In genomic region chr3:51159322-51159721, GRCm38 (mm10) we compare ENCODE assay signal across 20 mouse cellular contexts.
DNase-seq lines count a peak whose midpoint lies in the region; ATAC-seq and TF ChIP-seq lines count a peak whose summit lies in the region.
"Had no signal": no experiment of that assay in that cellular context is flagged by ENCODE, and none has a peak within 500 bp of the region (broad histone marks: within the 10 kb centered on the region; RNA-seq: fewer than 3 reads in every experiment).

No protein-coding gene starts in this region.

- H3K9me3 ChIP-seq in hindbrain, embryonic 10.5 days, result no peaks in the 10 kb centered on the region
- no peaks in the 10 kb centered on the region for H3K9me3 ChIP-seq in hindbrain, embryonic 12.5 days (replicated peaks)
- H3K9me3 ChIP-seq in midbrain, embryonic 11.5 days (ENCODE audit: control insufficient read depth, low read length), result no peaks in the 10 kb centered on the region
- no peaks in the 10 kb centered on the region for H3K9me3 ChIP-seq in midbrain, postnatal 0 days (ENCODE audit: low read length)
- H3K9me3 ChIP-seq in midbrain, embryonic 14.5 days (ENCODE audit: control insufficient read depth, low read length), result no peaks in the 10 kb centered on the region
- H3K9me3 ChIP-seq: embryonic facial prominence, embryonic 15.5 days; forebrain, embryonic 10.5 days; heart, embryonic 13.5 days; hindbrain, embryonic 15.5 days had no signal

- no peak for ATAC-seq in hindbrain, embryonic 12.5 days (ENCODE audit: low FRiP score)
- ATAC-seq in midbrain, embryonic 11.5 days (ENCODE audit: low FRiP score), result peak; percentile 74
- ATAC-seq in midbrain, postnatal 0 days (ENCODE audit: low FRiP score), result no peak
- ATAC-seq in midbrain, embryonic 14.5 days (ENCODE audit: low FRiP score, low TSS enrichment), result 0 out of 2 replicates have a peak, but pooled peaks have one; percentile 28
- ATAC-seq: forebrain, embryonic 14.5 days had no signal

- peaks cover 35% of the 10 kb centered on the region for H3K4me1 ChIP-seq in hindbrain, embryonic 10.5 days (replicated peaks)
- H3K4me1 ChIP-seq in hindbrain, embryonic 12.5 days, result peaks cover 22% of the 10 kb centered on the region
- peaks cover 11% of the 10 kb centered on the region for H3K4me1 ChIP-seq in midbrain, embryonic 11.5 days (ENCODE audit: control insufficient read depth, insufficient read depth, low read length)
- H3K4me1 ChIP-seq in midbrain, postnatal 0 days (ENCODE audit: insufficient read depth, low read length), result 0 out of 2 replicates have a peak, but pooled peaks cover 8% of the 10 kb centered on the region
- peaks cover 15% of the 10 kb centered on the region for H3K4me1 ChIP-seq in midbrain, embryonic 14.5 days (ENCODE audit: control insufficient read depth, insufficient read depth, low read length)

- no peak for TF ChIP-seq CTCF in midbrain, postnatal 0 days (IDR thresholded peaks at IDR 0.05)

- no peaks in the 10 kb centered on the region for H3K36me3 ChIP-seq in hindbrain, embryonic 10.5 days
- H3K36me3 ChIP-seq in hindbrain, embryonic 12.5 days, result no peaks in the 10 kb centered on the region
- no peaks in the 10 kb centered on the region for H3K36me3 ChIP-seq in midbrain, embryonic 11.5 days (ENCODE audit: control insufficient read depth, insufficient read depth, low read length)
- H3K36me3 ChIP-seq in midbrain, postnatal 0 days (ENCODE audit: insufficient read depth, low read length), result no peaks in the 10 kb centered on the region
- no peaks in the 10 kb centered on the region for H3K36me3 ChIP-seq in midbrain, embryonic 14.5 days (ENCODE audit: control insufficient read depth, insufficient read depth, low read length)
- H3K36me3 ChIP-seq: embryonic facial prominence, embryonic 15.5 days; forebrain, embryonic 10.5 days; heart, embryonic 13.5 days; hindbrain, embryonic 15.5 days had no signal

- H3K4me3 ChIP-seq in hindbrain, embryonic 10.5 days, result no peak overlapping the region
- H3K4me3 ChIP-seq in hindbrain, embryonic 12.5 days, result no peak overlapping the region
- H3K4me3 ChIP-seq in midbrain, embryonic 11.5 days (ENCODE audit: low read depth, low read length), result no peak overlapping the region
- H3K4me3 ChIP-seq in midbrain, postnatal 0 days (ENCODE audit: low read depth, low read length), result no peak overlapping the region
- no peak overlapping the region for H3K4me3 ChIP-seq in midbrain, embryonic 14.5 days (replicated peaks; ENCODE audit: low read depth, low read length)
- H3K4me3 ChIP-seq: embryonic facial prominence, embryonic 15.5 days; erythroblast, embryonic 14.5 days; forebrain, embryonic 10.5 days; gastrocnemius, adult 2 months; heart, embryonic 13.5 days; hindbrain, embryonic 15.5 days had no signal

- no peak for DNase-seq in hindbrain, embryonic 10.5 days (ENCODE audit: low spot score)
- DNase-seq in midbrain, embryonic 11.5 days (ENCODE audit: low spot score, missing footprints), result no peak
- DNase-seq in midbrain, postnatal 0 days (ENCODE audit: low spot score), result no peak
- no peak for DNase-seq in midbrain, embryonic 14.5 days
- no peak for DNase-seq in urinary bladder, adult 18-20 months (ENCODE audit: low spot score in 2 of 2)
- DNase-seq in layer of hippocampus, adult 9-10 months (ENCODE audit: low spot score), result no peak
- DNase-seq: adrenal gland, postnatal 25 days; cerebellum, adult 11 months; cerebellum, adult 8-10 months; gastrocnemius, adult 2 months; gastrocnemius, postnatal 25 days; heart, postnatal 36 days had no signal

- no peaks in the 10 kb centered on the region for H3K27me3 ChIP-seq in hindbrain, embryonic 10.5 days (ENCODE audit: insufficient read depth, poor library complexity, severe bottlenecking)
- no peaks in the 10 kb centered on the region for H3K27me3 ChIP-seq in hindbrain, embryonic 12.5 days
- no peaks in the 10 kb centered on the region for H3K27me3 ChIP-seq in midbrain, embryonic 11.5 days (ENCODE audit: control insufficient read depth, insufficient read depth, low read length)
- no peaks in the 10 kb centered on the region for H3K27me3 ChIP-seq in midbrain, postnatal 0 days (ENCODE audit: insufficient read depth, low read length)
- no peaks in the 10 kb centered on the region for H3K27me3 ChIP-seq in midbrain, embryonic 14.5 days (ENCODE audit: control insufficient read depth, insufficient read depth, low read length)
- H3K27me3 ChIP-seq: CH12.LX; embryonic facial prominence, embryonic 15.5 days; heart, embryonic 13.5 days; hindbrain, embryonic 15.5 days had no signal

- H3K9ac ChIP-seq in hindbrain, embryonic 12.5 days, result no peak overlapping the region
- no peak overlapping the region for H3K9ac ChIP-seq in midbrain, embryonic 11.5 days (ENCODE audit: low read length)
- no peak overlapping the region for H3K9ac ChIP-seq in midbrain, postnatal 0 days (replicated peaks; ENCODE audit: low read length, poor library complexity, severe bottlenecking)
- no peak overlapping the region for H3K9ac ChIP-seq in midbrain, embryonic 14.5 days (replicated peaks; ENCODE audit: low read length)
- H3K9ac ChIP-seq: embryonic facial prominence, embryonic 15.5 days; heart, embryonic 13.5 days; hindbrain, embryonic 15.5 days had no signal

- H3K27ac ChIP-seq in hindbrain, embryonic 10.5 days, result peak overlapping the region; percentile 18; the same call in 1 of the 2 replicates
- H3K27ac ChIP-seq in hindbrain, embryonic 12.5 days, result no peak overlapping the region
- H3K27ac ChIP-seq in midbrain, embryonic 11.5 days (ENCODE audit: low read depth, low read length), result no peak overlapping the region; the same call in 1 of the 2 replicates
- H3K27ac ChIP-seq in midbrain, postnatal 0 days (ENCODE audit: low read depth, low read length), result no peak overlapping the region
- H3K27ac ChIP-seq in midbrain, embryonic 14.5 days (replicated peaks; ENCODE audit: low read depth, low read length), result 0 out of 2 replicates have a peak overlapping the region, but pooled peaks have one; percentile 8
- H3K27ac ChIP-seq: embryonic facial prominence, embryonic 15.5 days; forebrain, embryonic 10.5 days; gastrocnemius, adult 2 months; heart, embryonic 13.5 days; hindbrain, embryonic 15.5 days had no signal

- H3K4me2 ChIP-seq in hindbrain, embryonic 12.5 days (replicated peaks), result no peak overlapping the region
- H3K4me2 ChIP-seq in midbrain, embryonic 11.5 days, result no peak overlapping the region
- no peak overlapping the region for H3K4me2 ChIP-seq in midbrain, postnatal 0 days (ENCODE audit: low read depth, low read length, poor library complexity, severe bottlenecking)
- no peak overlapping the region for H3K4me2 ChIP-seq in midbrain, embryonic 14.5 days (ENCODE audit: low read length)
- H3K4me2 ChIP-seq: embryonic facial prominence, embryonic 15.5 days; heart, embryonic 13.5 days; hindbrain, embryonic 15.5 days had no signal

- 26% methylated on average over 4 of the region's 4 CpGs for WGBS in hindbrain, embryonic 10.5 days
- WGBS in hindbrain, embryonic 12.5 days, result 29% methylated on average over 4 of the region's 4 CpGs
- WGBS in midbrain, embryonic 11.5 days, result 14% methylated on average over 4 of the region's 4 CpGs
- WGBS in midbrain, postnatal 0 days, result 30% methylated on average over 4 of the region's 4 CpGs
- 20% methylated on average over 4 of the region's 4 CpGs for WGBS in midbrain, embryonic 14.5 days

Comparison
In these comparisons a context has a peak if more than half of its experiments do, and no peak if none do; other contexts are left out.
1. H3K27ac ChIP-seq: peak in hindbrain, embryonic 10.5 days (single experiment) and midbrain, embryonic 14.5 days (single experiment); none in hindbrain, embryonic 12.5 days (single experiment), midbrain, embryonic 11.5 days (single experiment) and midbrain, postnatal 0 days (single experiment).
2. ATAC-seq: peak in midbrain, embryonic 11.5 days (single experiment) and midbrain, embryonic 14.5 days (single experiment); none in hindbrain, embryonic 12.5 days (single experiment) and midbrain, postnatal 0 days (single experiment).